Mouse (Mus musculus): ENCODE measurements around the gene Acbd4. TPM values are rescaled to one million over a fixed set of nuclear protein-coding genes. Genes with fewer than 3 reads are reported as not detected.

Acbd4 gene
- polyA plus RNA-seq, 1 experiment from 2014 or later, result 14.5 TPM

DNA sequence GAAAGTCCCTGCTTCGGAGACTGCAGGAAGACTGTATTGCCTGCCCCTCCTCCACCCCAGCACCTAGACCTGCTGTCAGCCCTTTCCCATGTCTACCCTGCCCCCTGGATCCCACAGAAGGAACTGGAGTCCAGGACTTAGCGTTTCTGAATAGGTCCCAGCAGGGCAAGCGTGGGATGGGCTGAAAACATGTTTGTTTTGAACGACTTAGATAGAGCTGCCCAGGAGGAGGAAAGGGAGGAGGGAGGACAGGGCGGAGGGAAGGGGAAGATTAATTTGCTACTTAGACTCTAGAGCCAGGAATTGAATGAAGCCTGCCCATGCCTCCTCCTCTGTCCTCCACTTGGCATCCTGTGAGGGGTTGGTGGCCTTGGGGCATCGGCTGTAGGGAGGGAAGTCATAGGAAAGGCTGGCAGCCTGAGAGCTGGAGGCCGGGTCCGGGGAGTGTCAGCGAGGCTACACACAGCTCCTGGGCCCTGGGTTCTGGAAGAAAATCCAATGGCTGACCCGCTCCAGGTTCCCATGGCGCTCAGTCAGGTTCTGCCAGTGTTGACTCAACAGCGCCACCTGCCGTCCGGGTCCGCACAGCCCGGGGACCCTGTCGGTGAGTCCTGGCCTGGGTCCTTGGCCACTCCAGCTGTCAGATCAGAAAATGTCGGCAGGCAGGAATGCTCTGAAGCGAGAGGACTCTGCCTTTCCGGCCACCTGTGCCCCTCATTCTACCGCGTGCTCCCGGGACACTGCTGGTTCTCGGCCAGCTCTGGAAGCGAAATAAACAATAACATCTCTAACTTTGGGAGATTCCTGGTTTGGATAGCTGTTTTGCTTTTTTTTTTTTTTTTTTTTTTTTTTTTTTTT lies 57.4 kb downstream of the Acbd4 start:
- H3K27ac ChIP-seq (ENCODE audit: low read depth), result peak overlapping the region; percentile 47; the same call in 1 of the 2 replicates
- H3K4me2 ChIP-seq (ENCODE audit: low read length), result peak overlapping the region; percentile 56
- WGBS, result 2% methylated on average over 24 of the region's 25 CpGs
- no peaks in the 10 kb centered on the region for H3K36me3 ChIP-seq (ENCODE audit: control insufficient read depth, insufficient read depth, low read length)
- 0 out of 2 replicates have a peak overlapping the region, but pooled peaks have one; percentile 34 for H3K9ac ChIP-seq (ENCODE audit: low read length)
- no peaks in the 10 kb centered on the region; the same call in 1 of the 2 replicates for H3K9me3 ChIP-seq (ENCODE audit: control insufficient read depth, low read length)
- H3K4me1 ChIP-seq (replicated peaks; ENCODE audit: control insufficient read depth, insufficient read depth, low read length), result peaks cover 7% of the 10 kb centered on the region
- DNase-seq (ENCODE audit: low spot score) (peak; percentile 100), ATAC-seq (replicated peaks; ENCODE audit: low FRiP score, low TSS enrichment, low read depth) (peak; percentile 96)
- peak overlapping the region; percentile 24 for H3K4me3 ChIP-seq (ENCODE audit: low read depth, low read length)
- no peaks in the 10 kb centered on the region for H3K27me3 ChIP-seq (replicated peaks; ENCODE audit: control insufficient read depth, insufficient read depth, low read length)

DNA sequence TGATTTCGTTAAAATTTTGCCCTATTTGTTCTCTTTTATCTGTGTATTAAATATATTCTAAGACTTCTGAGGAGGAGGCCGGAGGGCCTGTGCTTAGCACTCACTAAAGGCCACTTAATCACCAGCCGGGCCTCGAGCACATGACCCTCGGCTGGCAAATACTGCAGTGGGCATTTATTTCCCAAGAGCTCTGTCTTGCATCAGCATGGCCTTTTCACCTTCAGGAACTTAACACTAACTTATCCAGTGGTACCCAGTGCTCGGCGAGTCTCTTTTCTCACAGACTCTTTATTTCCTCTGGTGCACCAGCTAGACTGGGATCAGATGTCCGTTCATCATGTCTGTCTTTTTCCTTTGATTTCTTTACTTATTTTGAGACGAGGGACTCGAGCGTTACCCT lies 59.3 kb downstream of the Acbd4 start:
- no peak for DNase-seq (ENCODE audit: low spot score)
- Histone ChIP-seq H3K4me2 (ENCODE audit: low read length) (no peak overlapping the region), H3K27ac (ENCODE audit: low read depth) (no peak overlapping the region), H3K27me3 (replicated peaks; ENCODE audit: control insufficient read depth, insufficient read depth, low read length) (no peaks in the 10 kb centered on the region), H3K9me3 (ENCODE audit: control insufficient read depth, low read length) (no peaks in the 10 kb centered on the region; the same call in 1 of the 2 replicates), H3K4me1 (replicated peaks; ENCODE audit: control insufficient read depth, insufficient read depth, low read length) (peaks cover 7% of the 10 kb centered on the region), H3K9ac (ENCODE audit: low read length) (no peak overlapping the region), H3K4me3 (ENCODE audit: low read depth, low read length) (no peak overlapping the region), H3K36me3 (ENCODE audit: control insufficient read depth, insufficient read depth, low read length) (no peaks in the 10 kb centered on the region)
- 91% methylated on average over 11 of the region's 11 CpGs for WGBS
- no peak for ATAC-seq (replicated peaks; ENCODE audit: low FRiP score, low TSS enrichment, low read depth)

DNA sequence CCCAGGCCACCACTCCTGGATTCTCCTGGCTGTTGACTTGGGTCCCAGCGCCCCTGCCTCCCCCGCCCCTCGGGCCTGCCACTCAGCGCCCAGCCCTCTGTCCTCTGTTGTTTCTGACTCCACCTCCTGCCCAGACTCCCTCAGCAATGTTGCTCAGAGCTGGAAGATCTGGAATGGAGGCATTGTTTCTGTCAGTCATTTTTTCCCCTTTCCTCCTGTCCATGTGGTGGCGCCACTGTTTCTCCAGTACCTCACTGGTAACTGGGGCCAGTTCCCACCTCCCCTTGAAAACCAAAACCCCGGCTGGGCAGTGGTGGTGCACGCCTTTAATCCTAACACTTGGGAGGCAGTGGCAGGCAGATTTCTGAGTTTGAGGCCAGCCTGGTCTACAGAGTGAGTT lies 60.0 kb downstream of the Acbd4 start:
- no peak overlapping the region for H3K9ac ChIP-seq (ENCODE audit: low read length)
- no peaks in the 10 kb centered on the region for H3K9me3 ChIP-seq (ENCODE audit: control insufficient read depth, low read length)
- no peaks in the 10 kb centered on the region for H3K36me3 ChIP-seq (ENCODE audit: control insufficient read depth, insufficient read depth, low read length)
- no peak for DNase-seq (ENCODE audit: low spot score)
- H3K27me3 ChIP-seq (replicated peaks; ENCODE audit: control insufficient read depth, insufficient read depth, low read length), result no peaks in the 10 kb centered on the region
- H3K4me3 ChIP-seq (ENCODE audit: low read depth, low read length), result no peak overlapping the region
- ATAC-seq (replicated peaks; ENCODE audit: low FRiP score, low TSS enrichment, low read depth), result no peak
- no peak overlapping the region for H3K4me2 ChIP-seq (ENCODE audit: low read length)
- H3K27ac ChIP-seq (ENCODE audit: low read depth), result no peak overlapping the region
- WGBS, result 83% methylated on average over 7 of the region's 7 CpGs
- peaks cover 7% of the 10 kb centered on the region for H3K4me1 ChIP-seq (replicated peaks; ENCODE audit: control insufficient read depth, insufficient read depth, low read length)

Other genes with a start within 250 kb of the Acbd4 start
- gene Eftud2, start 220.7 kb upstream of the Acbd4 start, polyA plus RNA-seq (2014; fragmentation: Nextera tagmentation; extraction: Ambion mirVana), result 180 and 184 TPM in 2 replicates
- gene Ccdc103, start 220.5 kb upstream of the Acbd4 start, polyA plus RNA-seq (2014; fragmentation: Nextera tagmentation; extraction: Ambion mirVana), result 0.81 and 1.2 TPM in 2 replicates
- gene Fam187a, start 216.5 kb upstream of the Acbd4 start, polyA plus RNA-seq (2014; fragmentation: Nextera tagmentation; extraction: Ambion mirVana), result not detected in 2 replicates
- 0.28 and 0.58 TPM in 2 replicates for gene Gfap, start 200.8 kb upstream of the Acbd4 start, polyA plus RNA-seq (2014; fragmentation: Nextera tagmentation; extraction: Ambion mirVana)
- 7.0 and 7.8 TPM in 2 replicates for gene Kif18b, start 176.6 kb upstream of the Acbd4 start, polyA plus RNA-seq (2014; fragmentation: Nextera tagmentation; extraction: Ambion mirVana)
- gene C1ql1, start 155.0 kb upstream of the Acbd4 start, polyA plus RNA-seq (2014; fragmentation: Nextera tagmentation; extraction: Ambion mirVana), result 8.2 and 9.0 TPM in 2 replicates
- 69.3 and 69.7 TPM in 2 replicates for gene Nmt1, start 73.5 kb upstream of the Acbd4 start, polyA plus RNA-seq (2014; fragmentation: Nextera tagmentation; extraction: Ambion mirVana)
- 164 and 183 TPM in 2 replicates for gene Dcakd, start 73.3 kb upstream of the Acbd4 start, polyA plus RNA-seq (2014; fragmentation: Nextera tagmentation; extraction: Ambion mirVana)
- gene Plcd3, start within 50 bp of the Acbd4 start, polyA plus RNA-seq (2014; fragmentation: Nextera tagmentation; extraction: Ambion mirVana), result 1.9 and 2.1 TPM in 2 replicates
- gene Hexim1, start 14.5 kb downstream of the Acbd4 start, polyA plus RNA-seq (2014; fragmentation: Nextera tagmentation; extraction: Ambion mirVana), result 6.8 and 6.9 TPM in 2 replicates
- gene Hexim2, start 30.7 kb downstream of the Acbd4 start, polyA plus RNA-seq (2014; fragmentation: Nextera tagmentation; extraction: Ambion mirVana), result 6.9 and 9.7 TPM in 2 replicates
- 3.1 and 3.6 TPM in 2 replicates for gene Fmnl1, start 69.4 kb downstream of the Acbd4 start, polyA plus RNA-seq (2014; fragmentation: Nextera tagmentation; extraction: Ambion mirVana)
- 1.3 and 1.4 TPM in 2 replicates for gene 1700023F06Rik, start 106.9 kb downstream of the Acbd4 start, polyA plus RNA-seq (2014; fragmentation: Nextera tagmentation; extraction: Ambion mirVana)
- gene Spata32, start 116.8 kb downstream of the Acbd4 start, polyA plus RNA-seq (2014; fragmentation: Nextera tagmentation; extraction: Ambion mirVana), result not detected in 2 replicates
- 3.7 and 3.9 TPM in 2 replicates for gene Map3k14, start 165.8 kb downstream of the Acbd4 start, polyA plus RNA-seq (2014; fragmentation: Nextera tagmentation; extraction: Ambion mirVana)

Data from intestine, embryonic 14.5 days (tissue).